10 mouse cellular contexts compared by ENCODE assay signal in the genomic region with DNA sequence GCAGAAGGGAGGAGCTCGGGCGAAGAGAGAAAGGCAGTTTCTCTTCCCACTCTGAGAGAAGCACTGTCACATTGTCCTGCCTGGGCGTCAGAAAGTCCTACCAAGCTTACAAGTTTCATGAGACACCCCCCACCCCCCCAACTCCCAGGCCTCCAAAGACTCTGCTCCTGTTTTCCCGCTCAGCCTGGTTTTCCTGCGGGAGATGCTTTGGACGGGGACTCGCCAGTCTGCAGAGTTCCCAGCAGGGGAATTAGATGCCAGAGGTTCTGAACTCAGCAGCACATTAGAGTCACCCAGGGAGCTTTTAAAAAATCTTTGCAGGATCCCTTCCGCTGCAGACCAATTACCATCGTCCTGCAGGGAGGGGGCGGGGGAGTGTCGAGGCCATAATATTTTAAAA.
DNase-seq lines count a peak whose midpoint lies in the region; ATAC-seq and TF ChIP-seq lines count a peak whose summit lies in the region.
"Had no signal": no experiment of that assay in that cellular context is flagged by ENCODE, and none has a peak within 500 bp of the region (broad histone marks: within the 10 kb centered on the region; RNA-seq: fewer than 3 reads in every experiment).

No protein-coding gene starts in this region.

- TF ChIP-seq CTCF in heart, adult 2 months (IDR thresholded peaks at IDR 0.05): no peak
- no peak for TF ChIP-seq CTCF in CH12.LX (conservative IDR thresholded peaks at IDR 0.05 in 1 of 2, IDR thresholded peaks at IDR 0.05 in 1 of 2; ENCODE audit: low read depth in 2 of 2, low read length in 2 of 2)

- ATAC-seq in heart, embryonic 12.5 days (ENCODE audit: insufficient number of reproducible peaks, low FRiP score): no peak
- ATAC-seq in forebrain, embryonic 15.5 days (replicated peaks): no peak
- ATAC-seq in liver, embryonic 13.5 days (ENCODE audit: low read depth): no peak
- no peak for ATAC-seq in monocyte, adult 5-6 weeks (replicated peaks; ENCODE audit: insufficient number of reproducible peaks, low FRiP score, low TSS enrichment, poor library complexity, severe bottlenecking)
- ATAC-seq: activated CD4-positive, CD25-positive, alpha-beta regulatory T cell, adult 4 months had no signal

- peak overlapping the region; percentile 56 for H3K9ac ChIP-seq in heart, embryonic 12.5 days
- H3K9ac ChIP-seq in heart, adult 2 months (ENCODE audit: low read depth, low read length): no peak overlapping the region
- peak overlapping the region; percentile 25; the same call in 1 of the 2 replicates for H3K9ac ChIP-seq in CH12.LX (ENCODE audit: insufficient read depth, low read depth)
- H3K9ac ChIP-seq in forebrain, embryonic 15.5 days (replicated peaks): no peak overlapping the region
- no peak overlapping the region for H3K9ac ChIP-seq in liver, embryonic 13.5 days

- dilution Hi-C loops in CH12.LX (cut with MboI; ENCODE audit: extremely low pct_ligation_motif_present, extremely low pct_unique_long_range_greater_than_20kb, low sequenced_read_pairs): no loop called here

- H3K27ac ChIP-seq in heart, embryonic 12.5 days (ENCODE audit: poor library complexity, severe bottlenecking): no peak overlapping the region
- H3K27ac ChIP-seq in heart, adult 2 months: no peak overlapping the region
- H3K27ac ChIP-seq in CH12.LX (ENCODE audit: insufficient read depth, low read depth): 0 out of 2 replicates have a peak overlapping the region, but pooled peaks have one; percentile 16
- no peak overlapping the region for H3K27ac ChIP-seq in forebrain, embryonic 15.5 days (replicated peaks)
- no peak overlapping the region for H3K27ac ChIP-seq in liver, embryonic 13.5 days

- peak overlapping the region; percentile 34 for H3K4me3 ChIP-seq in heart, embryonic 12.5 days
- no peak overlapping the region for H3K4me3 ChIP-seq in heart, adult 2 months
- no peak overlapping the region for H3K4me3 ChIP-seq in CH12.LX (replicated peaks in 1 of 3; ENCODE audit: low read depth in 2 of 3, low read length in 2 of 3, poor library complexity in 1 of 3)
- no peak overlapping the region for H3K4me3 ChIP-seq in forebrain, embryonic 15.5 days
- peak overlapping the region; percentile 21; the same call in 1 of the 2 replicates for H3K4me3 ChIP-seq in liver, embryonic 13.5 days (replicated peaks)

- peaks cover 23% of the 10 kb centered on the region; the same call in 1 of the 2 replicates for H3K4me1 ChIP-seq in heart, embryonic 12.5 days (replicated peaks)
- no peaks in the 10 kb centered on the region for H3K4me1 ChIP-seq in heart, adult 2 months (ENCODE audit: control insufficient read depth, insufficient read depth, low read length)
- H3K4me1 ChIP-seq in CH12.LX (ENCODE audit: control insufficient read depth in 1 of 2, insufficient read depth in 2 of 2): peaks cover 11 to 14% of the 10 kb centered on the region in 2 experiments
- peaks cover 3% of the 10 kb centered on the region; the same call in 1 of the 2 replicates for H3K4me1 ChIP-seq in forebrain, embryonic 15.5 days
- no peaks in the 10 kb centered on the region for H3K4me1 ChIP-seq in liver, embryonic 13.5 days (replicated peaks)

- H3K79me2 ChIP-seq in heart, adult 2 months (replicated peaks; ENCODE audit: control insufficient read depth, insufficient read depth, low read length): no peaks in the 10 kb centered on the region
- H3K79me2 ChIP-seq in CH12.LX (replicated peaks; ENCODE audit: control insufficient read depth, extremely low read depth, insufficient read depth, poor library complexity, severe bottlenecking): no peaks in the 10 kb centered on the region

- in situ Hi-C loops in CH12.LX (cut with MboI; ENCODE audit: low pct_ligation_motif_present, low pct_unique_long_range_greater_than_20kb, low sequenced_read_pairs): loop anchor here (5.0 to 25.0 kb wide), 7 partner anchors 87 to 585 kb away; no protein-coding TSS in a partner anchor

- no peak for DNase-seq in heart, adult 2 months
- no peak for DNase-seq in CH12.LX (ENCODE audit: extremely low read depth)
- no peak for DNase-seq in liver, embryonic 13.5 days
- no peak for DNase-seq in cerebellum, adult 18-20 months
- no peak for DNase-seq in urinary bladder, postnatal 36 days (ENCODE audit: low spot score in 2 of 2)
- DNase-seq: kidney, adult 18-20 months had no signal

- no peak for TF ChIP-seq EP300 in heart, adult 2 months (IDR thresholded peaks at IDR 0.05; ENCODE audit: insufficient read depth, low read depth, low read length)
- no peak for TF ChIP-seq EP300 in CH12.LX (IDR thresholded peaks at IDR 0.05; ENCODE audit: low read length)

- peak overlapping the region; percentile 65 for H3K4me2 ChIP-seq in heart, embryonic 12.5 days
- H3K4me2 ChIP-seq in CH12.LX (ENCODE audit: insufficient read depth, low read depth, poor library complexity, severe bottlenecking): peak overlapping the region; percentile 87
- H3K4me2 ChIP-seq in forebrain, embryonic 15.5 days (replicated peaks): peak overlapping the region; percentile 17
- peak overlapping the region; percentile 41 for H3K4me2 ChIP-seq in liver, embryonic 13.5 days

- H3K9me3 ChIP-seq in heart, embryonic 12.5 days (replicated peaks): no peaks in the 10 kb centered on the region
- peaks cover 55% of the 10 kb centered on the region for H3K9me3 ChIP-seq in CH12.LX (replicated peaks; ENCODE audit: low read length)
- no peaks in the 10 kb centered on the region for H3K9me3 ChIP-seq in forebrain, embryonic 15.5 days
- no peaks in the 10 kb centered on the region for H3K9me3 ChIP-seq in liver, embryonic 13.5 days (replicated peaks)

- no peaks in the 10 kb centered on the region for H3K27me3 ChIP-seq in heart, embryonic 12.5 days (replicated peaks)
- H3K27me3 ChIP-seq in heart, adult 2 months (ENCODE audit: control insufficient read depth, insufficient read depth, low read length): no peaks in the 10 kb centered on the region
- H3K27me3 ChIP-seq in CH12.LX (replicated peaks): no peaks in the 10 kb centered on the region
- no peaks in the 10 kb centered on the region for H3K27me3 ChIP-seq in forebrain, embryonic 15.5 days
- no peaks in the 10 kb centered on the region for H3K27me3 ChIP-seq in liver, embryonic 13.5 days

- intact Hi-C loops in heart, adult 2 months (cut with DNase I): loop anchor here (10.0 kb wide), 1 partner anchor 447 kb away; no protein-coding TSS in a partner anchor

- WGBS in heart, embryonic 12.5 days: 4% methylated on average over 11 of the region's 11 CpGs
- 12% methylated on average over 11 of the region's 11 CpGs for WGBS in heart, adult 2 months
- 10% methylated on average over 11 of the region's 11 CpGs for WGBS in forebrain, embryonic 15.5 days
- WGBS in liver, embryonic 13.5 days (ENCODE audit: insufficient replicate concordance): 8% methylated on average over 9 of the region's 11 CpGs

- TF ChIP-seq RAD21 in CH12.LX (IDR thresholded peaks at IDR 0.05; ENCODE audit: low read depth, low read length): no peak

- no peak for TF ChIP-seq POLR2A in heart, adult 2 months (IDR thresholded peaks at IDR 0.05; ENCODE audit: insufficient read depth, low read depth, low read length)
- TF ChIP-seq POLR2A in CH12.LX (IDR thresholded peaks at IDR 0.05; ENCODE audit: low read depth, low read length): peak; percentile 50

- H3K36me3 ChIP-seq in heart, embryonic 12.5 days: no peaks in the 10 kb centered on the region
- no peaks in the 10 kb centered on the region for H3K36me3 ChIP-seq in heart, adult 2 months (ENCODE audit: control insufficient read depth, insufficient read depth, low read length)
- H3K36me3 ChIP-seq in CH12.LX (replicated peaks in 1 of 2; ENCODE audit: control insufficient read depth in 1 of 2, insufficient read depth in 1 of 2, low read length in 1 of 2): no peaks in the 10 kb centered on the region
- H3K36me3 ChIP-seq in forebrain, embryonic 15.5 days: no peaks in the 10 kb centered on the region
- no peaks in the 10 kb centered on the region for H3K36me3 ChIP-seq in liver, embryonic 13.5 days

TF ChIP-seq in CH12.LX, 34 proteins besides CTCF, POLR2A, EP300 and RAD21:
- no peak for TF ChIP-seq POLR2AphosphoS2 (IDR thresholded peaks at IDR 0.05; ENCODE audit: low read depth, low read length)
- TF ChIP-seq E2F4 (IDR thresholded peaks at IDR 0.05; ENCODE audit: insufficient replicate concordance, low read depth, low read length): no peak
TF ChIP-seq in CH12.LX: peak in this region for 0.

Comparison
In these comparisons a context has a peak if more than half of its experiments do, and no peak if none do; other contexts are left out.
1. H3K4me3 ChIP-seq: peak in heart, embryonic 12.5 days (single experiment) and liver, embryonic 13.5 days (single experiment); none in heart, adult 2 months (single experiment), CH12.LX (0 of 3) and forebrain, embryonic 15.5 days (single experiment).
2. H3K9ac ChIP-seq: peak in heart, embryonic 12.5 days (single experiment) and CH12.LX (single experiment); none in heart, adult 2 months (single experiment), forebrain, embryonic 15.5 days (single experiment) and liver, embryonic 13.5 days (single experiment).
3. H3K4me2 ChIP-seq: peak in every context shown above with its lines; median percentile 87 in CH12.LX; 65 in heart, embryonic 12.5 days; 41 in liver, embryonic 13.5 days; 17 in forebrain, embryonic 15.5 days.